Mouse (Mus musculus) central nervous system, embryonic 14 days (tissue): ENCODE results near the gene Tmco1. TPM values are rescaled to one million over a fixed set of nuclear protein-coding genes. Genes with fewer than 3 reads are reported as not detected.

Experiments used
- polyA plus RNA-seq: library from polyadenylated mRNA; depleted of rRNA; stranded (reverse); fragments of >200 nt; gene quantifications from 2 replicates; pipeline ENCODE4 v1.2.3, GENCODE M21; 2012; rRNA removed

The Tmco1 gene
- polyA plus RNA-seq: 57.7 and 61.2 TPM in 2 replicates

DNA sequence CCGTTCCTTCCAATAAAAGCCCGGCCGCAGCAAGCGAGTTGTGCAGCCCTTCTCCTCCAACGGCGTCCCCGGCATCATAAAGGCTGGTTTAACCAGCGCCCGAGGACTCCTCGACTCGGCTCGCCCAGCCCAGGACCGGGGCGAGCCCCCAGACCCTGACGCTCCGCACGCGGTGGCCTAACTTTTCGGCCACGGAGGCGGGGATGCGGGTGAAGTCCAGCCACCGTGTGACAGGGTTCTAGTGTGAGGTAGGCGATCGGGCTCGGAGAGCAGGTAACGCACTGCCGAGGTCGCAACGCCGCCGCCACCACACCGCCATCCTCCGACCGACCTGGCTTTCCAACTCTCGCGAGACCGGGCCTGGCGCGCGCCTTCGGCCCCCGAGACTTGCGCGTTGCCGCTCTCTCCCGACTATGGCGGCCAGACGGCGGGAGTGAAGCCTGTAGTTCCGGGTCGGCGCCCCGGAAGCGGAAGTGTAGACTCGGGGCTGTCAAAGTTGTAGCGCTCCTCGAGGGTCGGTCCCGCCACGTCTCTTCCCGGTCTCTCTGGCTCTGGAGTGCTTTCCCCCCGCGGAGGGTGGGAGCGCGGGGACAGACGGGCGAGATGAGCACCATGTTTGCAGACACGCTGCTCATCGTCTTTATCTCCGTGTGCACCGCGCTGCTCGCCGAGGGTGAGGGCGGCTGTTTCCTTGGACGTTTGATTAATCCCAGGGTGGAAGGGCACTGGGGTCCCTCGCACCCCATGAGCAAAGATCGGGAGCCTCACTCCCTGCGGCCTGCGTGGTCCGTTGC lies at the start of gene Tmco1:
TSS of gene Tmco1 (plus strand) at position 118 of the 794 bp plus-strand sequence.

DNA sequence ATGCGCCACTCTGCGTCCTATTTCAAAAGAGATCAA lies 23.0 kb upstream of the Tmco1 start, which contains the start of gene Uck2:
TSS of gene Uck2 (minus strand) at position 1 of the 36 bp plus-strand sequence.

DNA sequence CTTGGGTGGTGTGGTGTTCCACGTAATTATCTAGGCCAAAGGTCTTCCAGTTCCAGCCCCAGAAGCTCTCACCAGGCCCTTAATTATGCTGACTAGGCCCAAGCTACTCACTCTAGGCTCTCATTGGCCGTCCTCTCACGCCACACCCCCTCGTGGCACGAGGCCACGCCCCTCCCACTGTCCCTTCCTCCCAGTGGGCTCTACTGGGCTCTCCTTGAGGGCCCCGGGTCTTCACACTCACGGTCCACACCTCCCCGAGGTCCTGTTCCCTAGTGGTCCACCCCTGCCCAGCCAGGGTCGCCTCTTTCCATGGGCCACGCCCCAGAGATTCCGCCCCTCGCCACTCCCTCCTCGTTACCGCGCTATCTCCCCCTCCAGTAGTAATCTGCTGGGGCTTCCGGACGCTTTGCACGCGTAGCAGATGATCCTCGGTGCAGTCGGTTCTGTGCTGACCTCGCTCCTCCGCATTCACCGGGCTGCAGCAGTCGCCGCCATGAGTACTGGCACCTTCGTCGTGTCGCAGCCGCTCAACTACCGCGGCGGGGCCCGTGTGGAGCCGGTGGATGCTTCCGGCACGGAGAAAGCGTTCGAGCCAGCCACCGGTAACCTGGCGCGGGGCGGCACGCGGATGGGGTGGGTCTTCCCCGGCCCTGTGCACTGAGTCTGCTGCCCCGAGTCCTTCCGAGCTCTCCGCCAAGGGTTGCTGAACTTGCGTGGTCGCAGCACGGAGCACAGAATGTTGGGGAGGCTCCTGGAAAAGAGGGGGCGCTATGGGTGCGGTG lies 41.8 kb downstream of the Tmco1 start, which contains the start of gene Aldh9a1:
TSS of gene Aldh9a1 (plus strand) at position 177 of the 782 bp plus-strand sequence.

Other genes with a start within 250 kb of the Tmco1 start
- gene Uck2, start 23.1 kb upstream of the Tmco1 start, polyA plus RNA-seq: 42.8 and 45.1 TPM in 2 replicates
- gene Aldh9a1, start 41.6 kb downstream of the Tmco1 start, polyA plus RNA-seq: 26.5 and 30.4 TPM in 2 replicates
- 88.8 and 92.3 TPM in 2 replicates for gene Mgst3, start 85.5 kb downstream of the Tmco1 start, polyA plus RNA-seq
- gene Lrrc52, start 158.4 kb downstream of the Tmco1 start, polyA plus RNA-seq: not detected in 2 replicates